Mouse (Mus musculus) embryo, embryonic 9.5 days (tissue): ENCODE results near the gene Cstad.

Source experiments
- DNase-seq: peaks from one replicate; pipeline ENCODE4 v3.0.0-alpha.2; 2017; ENCODE audit errors: extremely low spot score

The Cstad gene

DNA sequence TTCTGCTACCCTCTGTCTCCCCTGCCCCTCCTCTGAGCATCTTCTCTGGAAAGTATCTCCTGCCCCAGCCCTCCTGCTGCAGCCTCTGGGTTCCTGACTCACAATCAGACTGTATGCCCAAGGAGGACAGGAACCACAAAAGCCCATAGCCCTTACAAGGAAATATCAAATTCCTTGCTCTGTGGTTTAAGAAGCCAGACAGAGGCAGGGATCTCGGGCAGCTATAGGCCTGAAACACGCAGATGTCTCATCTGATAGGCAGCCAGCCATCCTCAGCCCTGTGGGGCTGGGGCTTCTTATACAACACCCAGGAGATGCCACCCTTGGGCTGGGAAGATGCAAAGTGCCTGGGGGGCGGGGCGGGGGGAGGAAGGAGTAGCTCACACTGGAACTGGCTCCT lies 956 bp downstream of the Cstad start:
- no peak for DNase-seq

DNA sequence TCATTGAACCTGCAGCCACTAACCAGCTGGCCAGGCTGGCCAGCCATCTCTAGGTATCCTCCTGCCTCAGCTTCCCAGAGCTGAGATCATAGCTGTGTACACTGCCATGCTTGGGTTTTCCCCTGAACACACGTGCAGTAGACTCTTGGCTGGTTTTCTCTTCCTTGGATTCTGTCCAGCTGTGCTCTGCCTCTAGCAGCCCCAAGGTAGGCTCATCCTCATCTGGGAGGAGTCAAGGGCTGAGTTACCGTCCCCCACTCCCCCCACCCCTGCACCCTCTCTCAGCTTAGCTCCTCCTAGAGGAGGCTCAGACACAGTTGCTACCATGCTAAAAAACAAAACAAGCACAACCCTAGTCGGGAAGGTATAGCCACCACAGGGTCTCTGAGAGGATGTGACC lies 4.8 kb downstream of the Cstad start:
- DNase-seq, result no peak

- peak; percentile 29 for DNase-seq
Observed at GRCm38 (mm10) chr2:30600291-30600690, 5.5 kb downstream of the Cstad start.

DNA sequence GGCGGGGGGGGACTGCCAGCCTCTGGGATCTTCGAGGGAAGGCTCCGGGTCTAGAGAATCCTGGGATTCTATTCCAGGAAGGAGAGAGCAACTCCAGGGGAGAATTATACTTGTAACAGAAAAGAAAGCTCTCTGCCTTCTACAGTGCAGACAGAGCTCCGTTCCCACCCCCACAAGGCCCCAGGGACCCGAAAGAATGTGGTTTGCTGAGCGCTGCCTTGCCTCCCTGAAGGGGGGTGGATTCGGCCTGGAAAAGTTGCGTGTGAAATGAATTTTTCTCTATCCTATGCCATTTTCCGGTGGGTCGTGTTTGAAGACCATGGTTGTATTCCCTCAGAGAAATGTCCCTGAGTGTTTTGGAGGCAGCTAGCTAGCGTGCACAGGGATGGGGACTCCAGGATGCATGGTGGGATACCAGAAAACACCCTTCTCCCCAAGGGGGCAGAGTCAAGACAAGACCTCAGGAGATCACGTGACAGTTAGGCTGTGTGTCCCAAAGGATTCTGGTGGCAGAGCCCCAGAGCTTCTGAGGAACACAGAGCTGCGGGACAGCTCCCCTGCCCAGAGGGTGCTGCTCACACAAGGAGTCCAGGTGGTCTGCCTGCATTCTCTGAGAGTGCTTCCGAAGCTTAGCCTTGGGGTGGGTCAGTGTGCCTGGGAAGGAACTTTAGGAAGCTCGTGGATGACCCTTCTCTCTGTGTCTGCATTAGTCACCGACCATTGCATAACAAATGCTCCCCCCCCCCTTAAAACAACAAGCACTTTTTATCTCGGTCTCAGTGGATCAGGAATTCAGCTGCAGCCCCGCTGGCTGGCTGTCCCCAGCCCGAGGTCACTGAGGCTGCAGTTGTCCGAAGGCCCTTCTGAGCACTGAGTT lies 6.4 kb downstream of the Cstad start:
- peak; percentile 39 for DNase-seq

DNA sequence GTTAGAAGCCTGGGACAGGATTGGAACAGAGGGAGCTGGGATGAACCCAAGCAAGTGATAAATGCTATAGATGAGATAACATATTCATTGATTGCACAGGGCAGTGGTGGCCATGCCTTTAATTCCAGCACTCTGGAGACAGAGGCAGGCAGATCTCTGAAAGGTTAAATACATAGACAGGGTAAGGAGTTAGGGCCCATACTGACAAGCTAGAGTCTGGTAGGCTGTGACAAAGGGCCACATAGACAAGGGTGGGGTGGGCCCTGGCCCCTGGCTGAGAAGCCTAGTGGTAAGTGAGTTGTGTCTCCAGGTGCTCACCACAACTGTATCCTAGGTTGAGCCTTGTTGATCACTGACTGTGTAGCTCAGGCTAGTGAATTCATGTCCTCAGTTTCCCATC lies 7.6 kb downstream of the Cstad start:
- no peak for DNase-seq

DNA sequence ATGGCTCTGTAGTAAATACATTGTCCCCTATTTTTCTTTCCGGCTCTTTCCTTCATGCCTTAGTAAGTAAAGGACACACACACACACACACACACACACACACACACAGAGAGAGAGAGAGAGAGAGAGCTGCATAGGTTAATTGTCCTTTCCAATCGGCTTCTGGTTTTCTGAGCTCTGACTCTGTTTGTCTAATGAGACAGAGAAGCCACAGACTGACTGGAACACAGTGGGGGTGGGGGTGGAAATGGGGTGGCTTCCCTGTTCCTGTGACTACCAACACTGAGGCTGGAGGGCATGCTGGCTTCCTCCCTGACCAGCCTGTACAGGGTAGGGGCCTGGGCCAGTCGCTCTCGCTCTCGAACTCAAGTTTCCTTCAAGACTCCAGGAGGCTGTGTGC lies 8.9 kb downstream of the Cstad start:
- DNase-seq, result no peak

DNA sequence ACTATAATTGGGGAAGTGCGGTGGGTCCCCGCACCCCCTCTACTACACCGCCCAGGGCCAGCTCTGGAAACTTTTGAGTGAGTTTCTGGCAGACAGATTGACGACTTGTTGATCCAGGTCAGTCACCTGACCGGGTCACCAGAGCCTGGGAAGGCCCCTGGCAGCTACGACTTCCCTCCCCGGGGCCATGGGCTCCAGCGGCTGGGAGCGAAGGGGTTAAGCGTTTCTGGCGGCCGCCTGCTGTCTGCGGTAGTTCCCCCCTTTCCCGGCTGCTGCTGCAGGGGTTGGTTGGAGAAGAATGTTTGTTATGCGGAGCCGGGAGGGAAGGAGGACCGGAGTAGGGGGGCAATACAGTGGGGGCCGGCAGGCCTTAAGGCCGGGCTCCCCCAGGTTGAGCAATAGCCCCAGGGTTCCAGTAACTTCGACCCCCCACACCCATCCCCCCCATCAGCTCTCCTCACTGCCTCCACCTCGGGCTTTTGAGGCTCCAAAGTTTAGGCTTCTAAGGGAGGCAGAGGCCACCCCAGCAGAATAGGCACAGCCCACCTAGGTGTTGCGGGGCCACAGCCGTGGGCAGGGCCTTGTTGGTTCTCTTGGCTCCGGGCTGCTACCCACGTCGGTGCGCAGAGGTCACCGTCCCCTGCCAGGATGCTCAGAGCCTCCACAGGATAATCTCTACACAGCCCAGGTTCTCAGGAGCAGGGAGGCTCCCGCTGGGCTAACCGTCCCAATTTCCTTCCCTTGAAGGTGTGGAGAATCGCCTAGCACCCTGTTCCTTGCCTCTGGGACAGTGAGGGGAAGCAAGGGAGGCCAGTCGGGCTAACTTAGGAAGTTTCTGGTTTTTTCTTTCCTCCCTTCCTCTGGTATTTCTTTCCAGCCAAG lies 10.3 kb downstream of the Cstad start:
- DNase-seq, result peak; percentile 81

DNA sequence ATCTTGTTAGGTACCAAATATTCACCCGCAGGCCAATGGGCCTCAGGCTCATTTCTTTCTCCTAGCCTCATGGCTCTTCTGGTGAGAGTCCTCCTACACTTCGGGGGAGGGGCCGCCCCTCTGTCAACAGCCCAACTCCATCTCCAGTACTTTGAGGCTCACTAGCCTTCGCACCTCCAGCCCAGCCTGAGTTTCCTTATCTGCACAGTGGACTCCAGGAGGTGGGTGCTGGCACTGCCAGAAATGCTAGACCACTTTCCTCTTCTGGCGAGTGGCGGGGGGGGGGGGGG lies 10.9 kb downstream of the Cstad start:
- peak; percentile 41 for DNase-seq

GRCm38 (mm10) chr2:30606621-30607052 lies 11.8 kb downstream of the Cstad start:
- no peak for DNase-seq

GRCm38 (mm10) chr2:30607941-30608340 lies 13.1 kb downstream of the Cstad start:
- no peak for DNase-seq

DNA sequence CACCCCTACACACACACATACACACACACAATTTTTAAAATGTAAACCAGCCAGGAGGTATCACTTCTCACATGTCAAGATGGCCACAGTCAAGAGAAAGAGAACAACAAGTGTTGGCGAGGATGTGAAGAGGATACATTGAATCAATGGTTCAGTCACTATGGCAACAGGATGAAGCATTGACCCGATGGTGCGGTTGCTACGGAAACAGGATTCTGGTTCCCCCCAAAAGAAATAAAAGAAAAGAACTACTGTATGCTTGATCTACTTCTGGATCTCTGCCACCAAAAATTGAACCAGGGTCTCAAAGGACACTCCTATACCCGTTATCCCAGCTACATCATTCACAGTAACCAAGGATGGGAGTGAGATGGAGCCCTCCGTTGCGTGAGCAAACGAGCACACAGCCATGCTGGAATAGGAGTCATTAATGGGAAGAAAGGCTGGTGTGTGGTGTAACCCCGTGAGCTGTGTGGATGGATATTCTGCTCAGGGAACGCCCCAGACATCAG lies 13.9 kb downstream of the Cstad start:
- no peak for DNase-seq

GRCm38 (mm10) chr2:30613574-30613973 lies 18.7 kb downstream of the Cstad start:
- DNase-seq, result peak; percentile 72

DNA sequence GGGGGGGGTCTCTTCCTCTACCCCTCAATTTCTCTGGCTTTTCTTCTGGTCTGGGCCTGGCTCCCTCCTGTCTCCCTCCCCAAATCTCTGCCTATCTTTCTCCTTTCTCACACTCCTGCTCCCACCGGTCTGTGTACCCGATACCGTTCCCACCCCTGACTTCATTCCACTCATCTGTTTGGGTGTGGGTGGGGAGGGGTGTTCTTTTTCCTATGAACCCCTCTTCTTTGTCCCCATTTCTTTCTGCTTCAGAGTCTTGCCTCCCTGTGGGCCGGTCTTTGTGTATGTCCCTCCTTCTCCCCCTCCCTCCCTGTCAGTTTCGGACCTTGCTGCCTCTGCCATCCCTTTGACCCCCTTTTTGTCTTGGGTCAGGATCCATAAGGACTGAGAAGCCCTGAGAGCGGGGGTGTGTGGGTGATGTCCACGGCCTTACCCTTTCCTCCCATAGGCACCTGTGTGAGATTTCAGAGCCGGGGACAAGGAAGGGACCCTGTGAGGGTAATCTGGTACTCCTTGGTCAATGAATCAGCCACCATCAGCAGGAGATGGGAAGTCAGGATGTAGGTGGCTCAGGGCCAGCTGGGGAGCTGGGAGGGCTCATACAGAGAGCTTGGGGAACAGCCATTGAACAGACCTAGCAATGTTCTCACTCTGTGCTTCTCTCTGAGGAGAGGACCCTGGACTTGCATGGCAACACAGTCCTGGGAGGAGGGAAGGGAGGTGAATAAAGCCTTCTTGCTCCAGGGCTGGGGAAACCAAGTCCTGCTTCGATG lies 19.5 kb downstream of the Cstad start:
- DNase-seq, result peak; percentile 39

DNA sequence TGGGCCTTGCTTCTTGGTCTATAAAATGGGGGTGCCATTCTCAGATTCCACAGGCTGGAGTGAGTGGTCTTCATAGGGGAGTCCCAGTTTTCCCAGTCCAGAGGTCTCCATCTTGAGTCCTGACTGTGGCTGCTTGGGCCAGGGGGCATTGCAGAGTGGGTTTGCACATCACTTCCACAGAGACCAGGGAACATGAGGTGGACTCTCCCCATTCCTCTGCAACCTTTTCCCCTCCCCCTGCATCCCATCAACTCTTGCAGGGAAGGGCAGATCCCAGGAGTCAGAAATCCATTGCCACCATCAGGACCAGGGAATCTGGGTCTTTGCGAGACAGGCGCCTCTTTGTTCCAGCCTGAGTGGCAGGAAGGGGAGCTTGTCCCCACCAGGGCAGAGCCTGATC lies 21.0 kb downstream of the Cstad start:
- no peak for DNase-seq

- no peak for DNase-seq
Observed at GRCm38 (mm10) chr2:30616464-30616863, 21.6 kb downstream of the Cstad start.

- DNase-seq, result no peak
Observed at GRCm38 (mm10) chr2:30618487-30619248, 23.8 kb downstream of the Cstad start.

GRCm38 (mm10) chr2:30623873-30624272 lies 29.0 kb downstream of the Cstad start:
- DNase-seq, result no peak

DNA sequence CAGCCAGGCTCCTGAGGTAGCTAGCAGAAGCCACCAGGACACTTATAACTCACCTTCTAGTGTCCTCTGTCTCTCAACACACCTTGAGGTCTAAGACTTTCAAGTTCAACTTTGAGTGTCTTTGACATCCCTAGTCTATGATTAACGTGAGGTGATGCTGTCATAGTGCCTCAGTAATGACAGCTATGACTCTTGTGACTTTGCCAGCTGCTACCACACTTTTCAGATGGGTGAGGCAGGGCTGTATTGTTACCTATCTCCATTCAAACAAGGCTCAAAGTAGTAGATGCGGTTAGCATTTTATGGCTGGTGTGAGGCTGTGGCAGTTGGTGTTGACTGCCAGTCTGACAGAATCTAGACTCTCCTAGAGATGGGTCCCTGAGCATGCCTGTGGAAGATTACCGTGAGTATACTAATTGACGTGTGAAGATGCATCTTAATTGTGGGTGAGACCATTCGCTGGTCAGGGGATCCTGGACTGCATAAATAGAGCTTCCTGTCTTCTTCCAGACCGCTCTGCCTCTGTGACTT lies 30.5 kb downstream of the Cstad start:
- no peak for DNase-seq

DNA sequence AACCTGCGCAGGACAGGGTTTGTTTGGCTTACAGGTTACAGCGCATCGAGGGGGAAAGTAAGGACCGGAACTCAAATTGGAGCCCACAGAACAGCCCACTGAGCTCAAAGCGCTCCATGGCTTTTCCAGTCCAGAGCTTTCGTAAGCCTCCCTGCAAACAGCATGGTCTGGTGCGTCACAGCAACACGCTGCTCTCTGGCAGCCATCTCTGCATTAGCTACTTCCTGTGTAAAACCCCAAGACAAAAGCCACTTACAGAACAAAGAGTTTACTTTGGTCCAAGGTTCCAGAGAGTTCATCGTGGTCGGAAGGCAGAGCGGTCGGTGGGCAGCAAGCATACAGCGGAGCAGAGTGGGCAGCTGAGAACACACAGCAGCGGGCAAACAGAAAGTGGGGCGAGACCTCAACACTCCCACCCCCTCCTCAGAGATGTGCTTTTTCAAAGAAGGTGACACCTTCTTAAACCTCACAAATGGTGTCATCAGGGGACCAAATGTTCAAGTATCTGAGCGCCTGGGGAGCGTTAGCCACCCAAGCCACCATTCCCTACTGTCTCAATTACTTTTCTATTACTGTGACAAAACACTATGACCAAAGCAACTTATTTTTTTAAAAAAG lies 31.3 kb downstream of the Cstad start:
- no peak for DNase-seq

DNA sequence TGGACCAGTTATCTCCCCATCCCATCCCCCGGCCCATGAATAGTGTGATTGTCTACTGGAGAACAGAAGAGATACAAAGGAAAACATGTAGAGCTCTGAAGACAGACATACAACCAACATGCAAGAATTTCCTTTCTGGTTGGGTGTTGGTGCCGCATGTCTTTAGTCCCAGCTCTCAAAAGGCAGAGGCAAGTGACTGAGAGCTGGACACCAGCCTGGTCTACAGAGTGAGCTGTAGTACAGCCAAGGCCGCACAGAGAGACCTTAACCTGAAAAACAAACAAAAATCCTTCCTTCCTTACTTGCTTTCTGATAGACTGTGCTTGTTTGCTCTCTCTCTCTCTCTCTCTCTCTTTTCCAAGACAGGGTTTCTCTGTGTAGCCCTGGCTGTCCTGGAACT lies 32.5 kb downstream of the Cstad start:
- no peak for DNase-seq

DNA sequence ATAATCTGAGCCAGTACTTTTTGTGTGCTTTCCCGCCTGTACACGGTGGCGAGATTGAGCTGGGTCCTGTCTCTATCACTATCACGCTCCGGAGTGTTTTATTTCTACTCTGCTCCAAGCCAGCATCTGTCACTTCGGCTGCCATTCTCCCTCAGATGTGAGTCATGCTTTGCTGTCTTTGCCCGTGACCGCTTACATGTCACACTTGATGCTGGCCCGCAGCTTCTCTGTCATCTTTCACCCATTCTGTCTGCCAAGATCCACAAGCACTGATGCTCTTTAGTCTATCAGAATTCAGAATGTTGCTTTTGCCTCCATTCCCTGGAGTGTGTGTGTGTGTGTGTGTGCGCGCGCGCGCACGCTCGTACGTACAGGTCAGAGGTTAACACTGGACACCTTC lies 33.5 kb downstream of the Cstad start:
- no peak for DNase-seq
